Mouse (Mus musculus) heart, embryonic 11.5 days (tissue): ENCODE measurements around the gene Nisch. TPM values are rescaled to one million over a fixed set of nuclear protein-coding genes. Genes with fewer than 3 reads are reported as not detected.

Experiments
- ATAC-seq: fragments of 200-750 bp; cut with Nextera tagmentation; replicated peaks from 2 replicates; pipeline ENCODE4 v1.8.0; 2017; ENCODE audit warnings: moderate library complexity; ENCODE audit not compliant: insufficient number of reproducible peaks, low FRiP score, low TSS enrichment
- H3K27ac ChIP-seq: fragments of 300-500 bp; sonication (generic); 2 replicates; pipeline ENCODE4 v1.5.1; 2014; ENCODE audit warnings: mild to moderate bottlenecking, low read depth, low read length
- H3K27me3 ChIP-seq: fragments of 300-500 bp; sonication (generic); 2 replicates; pipeline ENCODE4 v1.6.1; 2014; ENCODE audit warnings: mild to moderate bottlenecking, low read length, mixed read lengths; ENCODE audit not compliant: control insufficient read depth, insufficient read depth
- H3K36me3 ChIP-seq: fragments of 300-500 bp; sonication (generic); 2 replicates; pipeline ENCODE4 v1.6.1; 2014; ENCODE audit warnings: mild to moderate bottlenecking, low read length, moderate library complexity, mixed read lengths; ENCODE audit not compliant: control insufficient read depth, insufficient read depth
- H3K4me1 ChIP-seq: fragments of 300-500 bp; sonication (generic); 2 replicates; pipeline ENCODE4 v1.6.1; 2014; ENCODE audit warnings: low read length; ENCODE audit not compliant: control insufficient read depth, insufficient read depth
- H3K4me2 ChIP-seq: fragments of 300-500 bp; sonication (generic); 2 replicates; pipeline ENCODE4 v1.6.1; 2014; ENCODE audit warnings: mild to moderate bottlenecking, moderate library complexity
- H3K4me3 ChIP-seq: fragments of 300-500 bp; sonication (generic); 2 replicates; pipeline ENCODE4 v1.5.1; 2014; ENCODE audit warnings: low read depth, low read length
- H3K9ac ChIP-seq: fragments of 300-500 bp; sonication (generic); 2 replicates; pipeline ENCODE4 v1.6.1; 2014; ENCODE audit warnings: mild to moderate bottlenecking, low read depth, low read length, moderate library complexity
- H3K9me3 ChIP-seq: fragments of 300-500 bp; sonication (generic); replicated peaks from 2 replicates; pipeline ENCODE4 v1.6.1; 2016; ENCODE audit warnings: low read length; ENCODE audit not compliant: control insufficient read depth
- WGBS: fragments of 180-500 bp; shearing (Covaris S2); extraction: QIAGEN DNeasy Blood & Tissue Kit; methylation state at CpG from one replicate; pipeline ENCODE4 v1.1.7; 2014; ENCODE audit not compliant: insufficient replicate concordance; 5-methylcytosine and 5-hydroxymethylcytosine counted together
- polyA plus RNA-seq: library from polyadenylated mRNA; unstranded; fragments of >200 nt; fragmentation: Nextera tagmentation; extraction: Ambion mirVana; gene quantifications from 2 replicates; pipeline ENCODE4 v1.2.1, GENCODE M21; 2014

Gene Nisch
- polyA plus RNA-seq, 1 experiment from 2014 or later = 286 TPM

GRCm38 (mm10) chr14:31179677-31180365 lies 36.9 kb downstream of the Nisch start:
- WGBS = 73% methylated on average over 12 of the region's 12 CpGs
- no peak for ATAC-seq
- H3K27ac ChIP-seq = no peak overlapping the region

GRCm38 (mm10) chr14:31177715-31178114 lies 39.0 kb downstream of the Nisch start:
- Histone ChIP-seq H3K27ac (no peak overlapping the region), H3K4me3 (no peak overlapping the region)
- 91% methylated on average over 5 of the region's 5 CpGs for WGBS

More at GRCm38 (mm10) chr14:31179677-31180365, 36.9 kb downstream of the Nisch start:
- Histone ChIP-seq H3K9me3 (no peaks in the 10 kb centered on the region), H3K4me3 (no peak overlapping the region), H3K4me2 (no peak overlapping the region), H3K36me3 (peaks cover 78% of the 10 kb centered on the region), H3K4me1 (peaks cover 7% of the 10 kb centered on the region; the same call in 1 of the 2 replicates), H3K9ac (no peak overlapping the region), H3K27me3 (no peaks in the 10 kb centered on the region)

DNA sequence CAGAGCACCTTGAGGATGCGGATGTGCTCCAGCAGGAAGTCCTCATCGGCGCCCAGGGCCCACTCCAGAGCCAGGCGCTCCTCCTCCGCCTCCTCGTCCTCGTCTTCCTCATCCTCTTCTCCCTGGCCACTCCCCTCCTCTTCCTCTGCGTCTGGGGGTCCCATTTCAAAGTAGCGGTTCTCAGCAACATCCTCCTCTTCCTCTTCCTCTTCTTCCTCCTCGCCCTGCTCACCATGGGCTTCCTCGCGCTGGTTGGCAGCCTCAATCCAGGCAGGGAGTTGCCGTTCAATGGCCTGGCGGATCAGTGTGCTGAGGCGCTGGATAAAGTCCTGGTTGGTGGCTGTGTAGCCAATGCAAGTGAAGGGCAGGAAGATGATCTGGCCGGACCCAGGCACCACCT lies 39.5 kb downstream of the Nisch start:
- Histone ChIP-seq H3K4me2 (no peak overlapping the region), H3K9ac (no peak overlapping the region), H3K4me3 (no peak overlapping the region), H3K9me3 (no peaks in the 10 kb centered on the region), H3K4me1 (peaks cover 2% of the 10 kb centered on the region; the same call in 1 of the 2 replicates), H3K27me3 (no peaks in the 10 kb centered on the region), H3K36me3 (peaks cover 86% of the 10 kb centered on the region), H3K27ac (no peak overlapping the region)
- 90% methylated on average over 16 of the region's 16 CpGs for WGBS
- no peak for ATAC-seq

More at GRCm38 (mm10) chr14:31177715-31178114, 39.0 kb downstream of the Nisch start:
- Histone ChIP-seq H3K9me3 (no peaks in the 10 kb centered on the region), H3K9ac (no peak overlapping the region), H3K36me3 (peaks cover 84% of the 10 kb centered on the region), H3K4me1 (peaks cover 3% of the 10 kb centered on the region; the same call in 1 of the 2 replicates), H3K4me2 (no peak overlapping the region), H3K27me3 (no peaks in the 10 kb centered on the region)
- ATAC-seq = no peak

- no peak overlapping the region; the same call in 1 of the 2 replicates for H3K9ac ChIP-seq
- no peak for ATAC-seq
- H3K4me1 ChIP-seq = peaks cover 7% of the 10 kb centered on the region; the same call in 1 of the 2 replicates
- peaks cover 75% of the 10 kb centered on the region for H3K36me3 ChIP-seq
- no peaks in the 10 kb centered on the region for H3K9me3 ChIP-seq
- H3K27ac ChIP-seq = no peak overlapping the region
- 83% methylated on average over 7 of the region's 7 CpGs for WGBS
- H3K4me3 ChIP-seq = no peak overlapping the region
- H3K27me3 ChIP-seq = no peaks in the 10 kb centered on the region
- H3K4me2 ChIP-seq = no peak overlapping the region
Observed at GRCm38 (mm10) chr14:31173537-31173936, 43.2 kb downstream of the Nisch start.

GRCm38 (mm10) chr14:31172781-31173455 lies 43.8 kb downstream of the Nisch start:
- 68% methylated on average over 18 of the region's 18 CpGs for WGBS
- no peak overlapping the region for H3K9ac ChIP-seq
- H3K27me3 ChIP-seq = no peaks in the 10 kb centered on the region
- no peak overlapping the region for H3K4me2 ChIP-seq
- no peaks in the 10 kb centered on the region for H3K9me3 ChIP-seq
- peaks cover 75% of the 10 kb centered on the region for H3K36me3 ChIP-seq
- H3K27ac ChIP-seq = no peak overlapping the region
- no peak; the same call in 1 of the 2 replicates for ATAC-seq
- H3K4me1 ChIP-seq = peaks cover 7% of the 10 kb centered on the region; the same call in 1 of the 2 replicates
- H3K4me3 ChIP-seq = no peak overlapping the region

- no peaks in the 10 kb centered on the region for H3K27me3 ChIP-seq
- peaks cover 64% of the 10 kb centered on the region for H3K36me3 ChIP-seq
- H3K9ac ChIP-seq = no peak overlapping the region
- H3K4me2 ChIP-seq = no peak overlapping the region
- H3K9me3 ChIP-seq = no peaks in the 10 kb centered on the region
- H3K27ac ChIP-seq = no peak overlapping the region
- ATAC-seq = no peak
- WGBS = 95% methylated on average over 15 of the region's 15 CpGs
- H3K4me1 ChIP-seq = peaks cover 8% of the 10 kb centered on the region; the same call in 1 of the 2 replicates
- no peak overlapping the region for H3K4me3 ChIP-seq
Observed at GRCm38 (mm10) chr14:31171821-31172220, 44.9 kb downstream of the Nisch start.

GRCm38 (mm10) chr14:31171386-31171785 lies 45.4 kb downstream of the Nisch start:
- H3K9me3 ChIP-seq = no peaks in the 10 kb centered on the region
- H3K9ac ChIP-seq = no peak overlapping the region
- WGBS = 86% methylated on average over 11 of the region's 11 CpGs
- H3K27me3 ChIP-seq = no peaks in the 10 kb centered on the region
- H3K4me1 ChIP-seq = peaks cover 10% of the 10 kb centered on the region; the same call in 1 of the 2 replicates
- H3K4me2 ChIP-seq = no peak overlapping the region
- H3K27ac ChIP-seq = no peak overlapping the region
- H3K4me3 ChIP-seq = no peak overlapping the region
- ATAC-seq = no peak
- H3K36me3 ChIP-seq = peaks cover 60% of the 10 kb centered on the region

DNA sequence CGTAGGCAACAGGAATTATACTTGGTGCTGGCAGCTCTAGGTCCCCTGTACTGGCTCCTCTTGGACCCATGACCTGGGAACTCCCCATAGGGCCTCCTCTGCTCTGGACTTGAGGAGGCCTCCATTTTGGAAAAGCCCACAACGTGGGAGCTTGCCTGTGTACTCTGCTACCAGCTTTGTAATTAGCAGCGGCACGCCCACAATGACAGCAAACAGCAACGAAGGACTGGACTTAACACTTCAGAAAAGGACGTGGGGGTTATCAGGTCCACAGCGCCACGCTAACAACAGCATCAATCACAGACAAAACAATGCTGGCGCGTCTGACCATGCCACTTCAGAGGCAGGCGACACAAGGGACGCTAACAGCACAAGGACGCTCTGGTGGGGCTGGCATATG lies 45.8 kb downstream of the Nisch start:
- no peak for ATAC-seq
- Histone ChIP-seq H3K36me3 (peaks cover 56% of the 10 kb centered on the region), H3K27me3 (no peaks in the 10 kb centered on the region), H3K4me3 (no peak overlapping the region), H3K4me1 (peaks cover 14% of the 10 kb centered on the region), H3K27ac (no peak overlapping the region), H3K9ac (no peak overlapping the region), H3K4me2 (no peak overlapping the region), H3K9me3 (no peaks in the 10 kb centered on the region)
- 77% methylated on average over 13 of the region's 13 CpGs for WGBS
